Comparison of ENCODE assay signal across 12 mouse cellular contexts in the genomic region with DNA sequence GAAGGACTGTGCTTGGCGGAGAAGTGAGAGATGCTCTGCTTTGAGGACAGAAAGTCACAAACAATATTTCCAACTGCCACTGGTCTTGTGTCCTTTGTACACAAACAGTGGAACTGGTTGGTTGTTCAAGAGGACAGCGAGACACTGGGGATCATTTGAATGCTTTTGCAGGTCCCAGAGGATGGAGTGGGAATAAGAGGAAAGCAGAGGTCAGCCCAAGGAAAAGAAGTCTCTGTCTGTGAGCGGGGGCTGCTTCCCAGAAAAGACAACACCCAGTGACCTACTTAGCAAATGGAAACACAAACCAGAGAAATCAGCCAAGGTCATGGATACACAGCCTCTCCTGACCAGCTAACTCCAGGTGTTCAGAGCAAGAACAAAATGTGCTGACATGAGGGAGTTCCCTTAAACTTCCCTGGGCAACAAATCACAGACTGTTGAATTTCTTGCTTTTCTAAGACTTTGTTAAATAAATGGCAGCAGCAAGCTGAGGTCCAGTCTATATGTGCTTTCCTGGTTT. TPM values are rescaled to one million over a fixed set of nuclear protein-coding genes. Genes with fewer than 3 reads are reported as not detected.
DNase-seq lines count a peak whose midpoint lies in the region.
"Had no signal": no experiment of that assay in that cellular context is flagged by ENCODE, and none has a peak within 500 bp of the region (broad histone marks: within the 10 kb centered on the region; RNA-seq: fewer than 3 reads in every experiment).

No protein-coding gene starts in this region.

- intact Hi-C loops in heart, postnatal 10 days (cut with DNase I): no loop called here
- intact Hi-C loops in heart, postnatal 25 days (cut with DNase I): no loop called here

- peak; percentile 90 for DNase-seq in heart, adult 11 months
- DNase-seq in heart, adult 9 months (ENCODE audit: low spot score in 2 of 2): no peak
- peak; percentile 13 to 19 for DNase-seq in heart, postnatal 10 days
- DNase-seq in heart, postnatal 25 days (ENCODE audit: low spot score): no peak
- DNase-seq in ZHBTc4 (ENCODE audit: low read depth, low spot score): peak; percentile 63
- DNase-seq in left cerebral cortex, adult 8-10 months (ENCODE audit: low spot score in 2 of 2): no peak
- no peak for DNase-seq in cerebellum, adult 9-10 months
- DNase-seq: adrenal gland, postnatal 14 days; cerebellum, adult 11-12 months; cerebellum, adult 9-11 months; cerebellum, postnatal 36 days; kidney, adult 2 months had no signal

RNA-seq across cellular contexts. Expression of gene Il1b, which starts 48.5 kb away (rescaled TPM):
- under 1 TPM; 0.25 to 0.34 TPM for total RNA-seq in heart, postnatal 10 days (2021)
- total RNA-seq in heart, postnatal 25 days (2021): not detected
- total RNA-seq in left cerebral cortex, adult 8-10 months (2022): under 1 TPM; 0.36 to 0.81 (median 0.56) TPM

Comparison
In these comparisons a context has a peak if more than half of its experiments do, and no peak if none do; other contexts are left out.
1. DNase-seq: peak in heart, adult 11 months (single experiment), heart, postnatal 10 days (2 of 2) and ZHBTc4 (single experiment); none in heart, adult 9 months (0 of 2), heart, postnatal 25 days (single experiment), left cerebral cortex, adult 8-10 months (0 of 2) and cerebellum, adult 9-10 months (single experiment).